9 mouse cellular contexts compared by ENCODE assay signal in the genomic region with DNA sequence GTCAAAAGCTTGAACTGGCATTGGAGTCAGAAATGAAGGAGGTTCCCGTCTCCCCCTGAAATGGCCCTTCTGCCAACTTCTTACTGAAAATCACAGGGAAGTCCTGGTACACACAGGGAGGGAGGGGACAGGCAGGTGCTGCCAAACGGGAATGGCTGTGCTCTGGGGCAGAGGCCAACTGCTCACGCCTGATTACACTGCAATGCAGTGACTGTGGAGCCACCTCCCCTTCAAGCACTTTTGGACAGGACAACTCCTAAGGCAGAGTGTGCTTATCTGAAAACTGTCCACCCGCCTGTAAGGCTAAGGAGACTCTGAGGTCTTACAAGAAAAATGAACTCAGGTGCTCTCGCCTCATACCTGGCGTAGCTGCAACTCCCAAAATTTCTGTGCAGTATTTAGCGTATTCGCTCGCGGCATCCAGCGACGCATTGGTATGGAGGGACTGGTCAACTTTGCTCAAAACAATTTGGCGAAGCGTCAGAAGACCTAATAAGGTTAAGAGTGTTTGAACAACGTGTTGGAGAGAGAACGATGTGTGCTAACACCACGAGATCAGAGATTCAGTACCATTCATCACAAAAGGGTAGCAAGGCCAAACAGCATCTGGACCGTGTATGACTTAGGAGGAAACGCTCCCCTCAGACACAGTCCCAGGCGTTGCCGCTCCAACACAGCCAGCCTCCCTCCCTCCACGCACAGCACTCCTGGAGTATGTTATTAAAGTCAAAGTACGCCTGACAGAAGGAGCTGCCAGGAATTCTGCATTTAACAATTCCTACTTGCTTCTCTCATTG.
DNase-seq lines count a peak whose midpoint lies in the region; ATAC-seq lines count a peak whose summit lies in the region.
"Had no signal": no experiment of that assay in that cellular context is flagged by ENCODE, and none has a peak within 500 bp of the region (broad histone marks: within the 10 kb centered on the region; RNA-seq: fewer than 3 reads in every experiment).

No protein-coding gene starts in this region.

- no peak overlapping the region for H3K9ac ChIP-seq in forebrain, embryonic 12.5 days
- no peak overlapping the region for H3K9ac ChIP-seq in embryonic facial prominence, embryonic 14.5 days (ENCODE audit: low read depth, low read length)
- H3K9ac ChIP-seq in lung, embryonic 16.5 days (ENCODE audit: low read length), result peak overlapping the region; percentile 42; the same call in 1 of the 2 replicates
- H3K9ac ChIP-seq: midbrain, embryonic 12.5 days had no signal

- H3K4me1 ChIP-seq in forebrain, embryonic 10.5 days, result peaks cover 41% of the 10 kb centered on the region
- H3K4me1 ChIP-seq in forebrain, embryonic 12.5 days, result peaks cover 29% of the 10 kb centered on the region
- H3K4me1 ChIP-seq in embryonic facial prominence, embryonic 14.5 days (ENCODE audit: control insufficient read depth, insufficient read depth, low read length), result peaks cover 63% of the 10 kb centered on the region
- H3K4me1 ChIP-seq in lung, embryonic 16.5 days (replicated peaks; ENCODE audit: control insufficient read depth, insufficient read depth, low read length), result peaks cover 67% of the 10 kb centered on the region

- ATAC-seq in forebrain, embryonic 12.5 days (ENCODE audit: low FRiP score), result no peak
- ATAC-seq in embryonic facial prominence, embryonic 14.5 days (ENCODE audit: low read depth), result peak; percentile 34; the same call in 1 of the 2 replicates
- ATAC-seq in lung, embryonic 16.5 days (ENCODE audit: low read depth), result peak; percentile 76

- H3K9me3 ChIP-seq in forebrain, embryonic 10.5 days, result no peaks in the 10 kb centered on the region
- no peaks in the 10 kb centered on the region for H3K9me3 ChIP-seq in forebrain, embryonic 12.5 days
- no peaks in the 10 kb centered on the region for H3K9me3 ChIP-seq in embryonic facial prominence, embryonic 14.5 days (ENCODE audit: control insufficient read depth, low read length)
- H3K9me3 ChIP-seq in lung, embryonic 16.5 days (ENCODE audit: control insufficient read depth, low read length), result no peaks in the 10 kb centered on the region
- H3K9me3 ChIP-seq: midbrain, embryonic 12.5 days had no signal

- no peak for DNase-seq in forebrain, embryonic 10.5 days (ENCODE audit: extremely low spot score, low spot score)
- peak; percentile 72 for DNase-seq in MEL-GATA-1-ER (ENCODE audit: extremely low read depth, low read depth)
- peak; percentile 48 for DNase-seq in embryonic facial prominence, embryonic 14.5 days (ENCODE audit: low spot score)
- peak; percentile 77 for DNase-seq in kidney, adult 18-20 months
- DNase-seq in spleen, adult 12 weeks (ENCODE audit: low spot score), result no peak
- DNase-seq in right cerebral cortex, postnatal 36 days (ENCODE audit: low spot score in 2 of 2), result no peak

- 78% methylated on average over 23 of the region's 23 CpGs for WGBS in forebrain, embryonic 10.5 days
- WGBS in forebrain, embryonic 12.5 days, result 79% methylated on average over 23 of the region's 23 CpGs
- WGBS in embryonic facial prominence, embryonic 14.5 days, result 70% methylated on average over 23 of the region's 23 CpGs
- WGBS in lung, embryonic 16.5 days, result 36% methylated on average over 23 of the region's 23 CpGs

- H3K4me3 ChIP-seq in forebrain, embryonic 10.5 days, result no peak overlapping the region
- H3K4me3 ChIP-seq in forebrain, embryonic 12.5 days (replicated peaks), result no peak overlapping the region
- no peak overlapping the region for H3K4me3 ChIP-seq in embryonic facial prominence, embryonic 14.5 days (ENCODE audit: low read depth, low read length)
- peak overlapping the region; percentile 20 for H3K4me3 ChIP-seq in lung, embryonic 16.5 days (ENCODE audit: low read length)
- H3K4me3 ChIP-seq: midbrain, embryonic 12.5 days had no signal

- no peaks in the 10 kb centered on the region for H3K27me3 ChIP-seq in forebrain, embryonic 10.5 days (ENCODE audit: poor library complexity, severe bottlenecking)
- no peaks in the 10 kb centered on the region for H3K27me3 ChIP-seq in forebrain, embryonic 12.5 days
- no peaks in the 10 kb centered on the region for H3K27me3 ChIP-seq in embryonic facial prominence, embryonic 14.5 days (replicated peaks; ENCODE audit: control insufficient read depth, insufficient read depth, low read length)
- H3K27me3 ChIP-seq in lung, embryonic 16.5 days (ENCODE audit: control insufficient read depth, insufficient read depth, low read depth, low read length), result no peaks in the 10 kb centered on the region
- H3K27me3 ChIP-seq: midbrain, embryonic 12.5 days had no signal

- H3K36me3 ChIP-seq in forebrain, embryonic 10.5 days (replicated peaks), result 0 out of 2 replicates have a peak, but pooled peaks cover 2% of the 10 kb centered on the region
- no peaks in the 10 kb centered on the region; the same call in 1 of the 2 replicates for H3K36me3 ChIP-seq in forebrain, embryonic 12.5 days (replicated peaks)
- H3K36me3 ChIP-seq in embryonic facial prominence, embryonic 14.5 days (ENCODE audit: control insufficient read depth, insufficient read depth, low read length), result no peaks in the 10 kb centered on the region
- no peaks in the 10 kb centered on the region for H3K36me3 ChIP-seq in lung, embryonic 16.5 days (ENCODE audit: control insufficient read depth, insufficient read depth, low read length)

- H3K27ac ChIP-seq in forebrain, embryonic 10.5 days, result peak overlapping the region; percentile 60
- no peak overlapping the region for H3K27ac ChIP-seq in forebrain, embryonic 12.5 days
- H3K27ac ChIP-seq in embryonic facial prominence, embryonic 14.5 days (replicated peaks; ENCODE audit: low read depth, low read length), result peak overlapping the region; percentile 24
- peak overlapping the region; percentile 95 for H3K27ac ChIP-seq in lung, embryonic 16.5 days (ENCODE audit: low read length)
- H3K27ac ChIP-seq: midbrain, embryonic 12.5 days had no signal

- no peak overlapping the region for H3K4me2 ChIP-seq in forebrain, embryonic 12.5 days
- peak overlapping the region; percentile 13; the same call in 1 of the 2 replicates for H3K4me2 ChIP-seq in embryonic facial prominence, embryonic 14.5 days (ENCODE audit: low read depth, low read length)
- peak overlapping the region; percentile 46 for H3K4me2 ChIP-seq in lung, embryonic 16.5 days (ENCODE audit: low read depth, low read length)
- H3K4me2 ChIP-seq: midbrain, embryonic 12.5 days had no signal

Comparison
In these comparisons a context has a peak if more than half of its experiments do, and no peak if none do; other contexts are left out.
1. DNase-seq: peak in MEL-GATA-1-ER (single experiment), embryonic facial prominence, embryonic 14.5 days (single experiment) and kidney, adult 18-20 months (single experiment); none in forebrain, embryonic 10.5 days (single experiment), spleen, adult 12 weeks (single experiment) and right cerebral cortex, postnatal 36 days (0 of 2).